Mouse (Mus musculus): Measurements from ENCODE around the gene Mlh3. TPM values are rescaled to one million over a fixed set of nuclear protein-coding genes. Genes with fewer than 3 reads are reported as not detected.
A peak's percentile ranks its signal among the peaks of the same experiment; 100 is the strongest.
"Not testable (repeated sequence)": the region's sequence is repeated elsewhere in the genome, so short reads cannot be mapped to it uniquely, and the experiment has no call there.

The Mlh3 gene
- polyA plus RNA-seq, 1 experiment from 2014 or later = 7.1 TPM

DNA sequence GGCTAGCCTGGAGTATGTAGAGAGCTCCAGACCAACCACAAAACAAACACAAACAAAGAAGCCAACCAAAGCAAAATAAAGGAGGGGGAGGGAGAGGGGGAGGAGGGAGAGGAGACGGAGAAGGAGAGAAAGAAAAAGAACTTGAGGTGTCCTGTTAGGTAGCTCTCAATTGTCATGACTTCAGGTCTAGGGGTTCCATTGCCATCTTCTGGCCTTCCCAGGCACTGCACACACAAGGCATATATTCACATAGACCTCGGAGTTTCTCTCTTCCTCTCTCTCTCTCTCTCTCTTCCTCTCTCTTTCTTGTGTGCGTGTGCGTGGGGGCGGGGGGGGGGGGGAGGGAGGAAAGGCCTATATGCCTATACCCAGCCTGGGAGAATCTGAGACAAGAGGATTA, 16.5 kb upstream of the Mlh3 start:
- Histone ChIP-seq H3K27ac (no peak overlapping the region), H3K4me1 (replicated peaks; ENCODE audit: insufficient read depth, low read length) (peaks cover 15% of the 10 kb centered on the region; the same call in 1 of the 2 replicates), H3K36me3 (ENCODE audit: insufficient read depth, low read length) (no peaks in the 10 kb centered on the region), H3K27me3 (ENCODE audit: insufficient read depth, low read length) (no peaks in the 10 kb centered on the region), H3K9me3 (replicated peaks; ENCODE audit: low read length) (no peaks in the 10 kb centered on the region), H3K9ac (ENCODE audit: low read depth, low read length) (no peak overlapping the region), H3K4me2 (ENCODE audit: low read length) (no peak overlapping the region), H3K4me3 (replicated peaks; ENCODE audit: low read depth, low read length) (no peak overlapping the region)
- ATAC-seq (replicated peaks; ENCODE audit: low FRiP score, low read depth) (no peak), DNase-seq (ENCODE audit: low spot score) (peak; percentile 78)
- TF ChIP-seq CTCF (IDR thresholded peaks at IDR 0.05; ENCODE audit: low read depth) = peak; percentile 76
- WGBS = 29% methylated on average over 2 of the region's 5 CpGs

DNA sequence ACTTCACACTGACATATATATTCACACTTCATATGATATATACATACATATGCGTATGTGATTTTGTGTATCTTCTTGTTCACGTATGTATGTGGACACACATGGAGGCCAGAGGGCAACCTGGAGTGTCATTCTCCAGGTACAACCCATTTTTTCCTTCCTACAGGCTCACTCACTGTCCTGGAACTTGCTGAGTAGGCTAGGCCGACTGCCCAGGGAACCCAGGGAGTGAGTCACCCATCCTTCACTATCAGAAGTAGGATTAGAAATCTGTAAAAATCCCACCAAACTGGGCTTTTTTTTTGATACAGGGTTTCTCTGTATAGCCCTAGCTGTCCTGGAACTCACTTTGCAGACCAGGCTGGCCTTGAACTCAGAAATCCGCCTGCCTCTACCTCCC, 14.6 kb upstream of the Mlh3 start:
- no peak for TF ChIP-seq CTCF (IDR thresholded peaks at IDR 0.05; ENCODE audit: low read depth)
- Histone ChIP-seq H3K9me3 (replicated peaks; ENCODE audit: low read length) (no peaks in the 10 kb centered on the region), H3K9ac (ENCODE audit: low read depth, low read length) (no peak overlapping the region), H3K27ac (no peak overlapping the region), H3K4me3 (replicated peaks; ENCODE audit: low read depth, low read length) (no peak overlapping the region), H3K4me1 (replicated peaks; ENCODE audit: insufficient read depth, low read length) (peaks cover 13% of the 10 kb centered on the region; the same call in 1 of the 2 replicates), H3K27me3 (ENCODE audit: insufficient read depth, low read length) (no peaks in the 10 kb centered on the region), H3K4me2 (ENCODE audit: low read length) (no peak overlapping the region), H3K36me3 (ENCODE audit: insufficient read depth, low read length) (no peaks in the 10 kb centered on the region)
- ATAC-seq (replicated peaks; ENCODE audit: low FRiP score, low read depth) (no peak), DNase-seq (ENCODE audit: low spot score) (no peak)
- WGBS = 90% methylated on average over 4 of the region's 4 CpGs

DNA sequence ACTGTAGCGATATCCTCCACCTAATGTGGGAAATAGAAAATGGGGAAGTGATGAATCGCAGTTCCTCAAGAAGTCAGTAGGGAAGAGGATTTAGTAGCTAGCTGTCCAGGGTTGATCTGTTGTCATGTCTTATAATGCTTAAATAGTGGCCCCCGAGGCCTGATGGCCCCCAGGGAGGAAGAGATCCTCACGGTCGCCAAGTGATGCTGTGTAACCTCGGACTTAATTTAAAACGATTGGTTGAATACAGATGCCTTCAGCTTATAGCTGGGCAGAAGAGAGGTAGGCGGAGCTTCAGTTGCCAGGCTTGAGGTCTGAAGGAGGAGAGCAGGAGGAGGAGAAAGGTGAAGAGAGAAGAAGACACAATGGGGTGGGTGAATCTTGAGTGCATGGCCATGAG, 13.9 kb upstream of the Mlh3 start:
- no peak overlapping the region for H3K27ac ChIP-seq
- DNase-seq (ENCODE audit: low spot score) (no peak), ATAC-seq (replicated peaks; ENCODE audit: low FRiP score, low read depth) (no peak)
- H3K4me1 ChIP-seq (replicated peaks; ENCODE audit: insufficient read depth, low read length) = peaks cover 13% of the 10 kb centered on the region; the same call in 1 of the 2 replicates
- no peak overlapping the region for H3K9ac ChIP-seq (ENCODE audit: low read depth, low read length)
- no peaks in the 10 kb centered on the region for H3K9me3 ChIP-seq (replicated peaks; ENCODE audit: low read length)
- WGBS = 66% methylated on average over 8 of the region's 8 CpGs
- H3K36me3 ChIP-seq (ENCODE audit: insufficient read depth, low read length) = no peaks in the 10 kb centered on the region
- H3K27me3 ChIP-seq (ENCODE audit: insufficient read depth, low read length) = no peaks in the 10 kb centered on the region
- H3K4me2 ChIP-seq (ENCODE audit: low read length) = no peak overlapping the region
- no peak overlapping the region for H3K4me3 ChIP-seq (replicated peaks; ENCODE audit: low read depth, low read length)
- TF ChIP-seq CTCF (IDR thresholded peaks at IDR 0.05; ENCODE audit: low read depth) = no peak

DNA sequence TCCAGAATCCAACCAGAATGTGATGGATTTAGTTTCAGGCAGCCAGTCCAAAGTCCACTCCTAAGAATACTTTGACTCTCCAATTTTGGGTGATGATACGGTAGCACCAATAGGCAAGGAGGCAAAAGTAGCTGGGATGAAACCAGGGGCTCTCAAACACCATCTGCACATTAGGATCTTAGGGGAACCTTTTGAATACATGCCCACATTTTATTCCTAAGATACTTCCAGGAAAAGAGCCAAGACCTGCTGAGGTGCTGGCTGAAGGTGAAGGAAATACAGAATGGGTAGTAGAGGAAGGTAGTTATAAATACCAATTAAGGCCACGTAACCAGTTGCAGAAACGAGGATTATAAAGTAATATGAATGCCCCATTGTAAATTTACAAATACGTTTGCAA, 11.4 kb upstream of the Mlh3 start:
- H3K4me2 ChIP-seq (ENCODE audit: low read length); H3K27ac ChIP-seq; H3K27me3 ChIP-seq (ENCODE audit: insufficient read depth, low read length); H3K4me3 ChIP-seq (replicated peaks; ENCODE audit: low read depth, low read length); H3K36me3 ChIP-seq (ENCODE audit: insufficient read depth, low read length); ATAC-seq (replicated peaks; ENCODE audit: low FRiP score, low read depth); DNase-seq (ENCODE audit: low spot score); H3K4me1 ChIP-seq (replicated peaks; ENCODE audit: insufficient read depth, low read length); H3K9me3 ChIP-seq (replicated peaks; ENCODE audit: low read length); H3K9ac ChIP-seq (ENCODE audit: low read depth, low read length): not testable (repeated sequence)
- 94% methylated on average over 1 of the region's 4 CpGs for WGBS

DNA sequence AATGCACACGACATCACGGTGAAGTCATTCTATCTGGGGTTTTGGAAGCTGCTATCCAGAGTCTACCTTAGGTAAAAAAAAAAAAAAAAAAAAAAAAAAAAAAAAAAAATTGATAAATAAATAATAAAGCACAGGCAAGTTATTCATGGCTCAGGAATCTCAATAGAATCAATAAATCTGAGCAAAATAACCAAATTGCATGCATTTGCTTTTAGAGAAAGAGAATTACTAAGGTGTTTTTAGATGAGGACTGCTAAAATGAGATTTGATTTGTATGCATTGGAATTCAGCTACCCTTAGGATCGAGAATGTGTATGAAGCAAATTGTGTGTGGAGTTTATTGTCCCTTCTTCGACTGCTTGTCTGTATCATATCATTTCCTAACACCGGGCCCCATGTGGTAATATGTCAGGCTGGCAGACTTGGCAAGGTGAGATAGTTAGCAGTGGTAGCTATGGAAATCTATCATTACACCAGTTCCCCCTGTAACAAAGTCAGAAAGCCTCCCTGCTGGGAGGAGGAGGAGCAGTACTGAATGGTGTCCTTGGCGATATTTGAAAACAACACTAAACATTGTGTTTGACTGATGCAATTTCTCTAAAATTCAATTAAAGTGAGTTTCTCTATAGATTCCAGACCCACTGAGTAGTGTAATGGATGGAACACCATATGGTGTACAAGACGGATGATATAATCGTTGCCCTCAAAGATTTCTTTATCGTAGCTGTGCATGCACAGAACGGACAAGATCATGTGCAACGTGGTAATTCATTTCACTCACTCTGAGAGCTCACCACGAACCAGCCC, 10.6 kb upstream of the Mlh3 start:
- no peak for TF ChIP-seq CTCF (IDR thresholded peaks at IDR 0.05; ENCODE audit: low read depth)
- Histone ChIP-seq H3K4me3 (replicated peaks; ENCODE audit: low read depth, low read length) (no peak overlapping the region), H3K4me2 (ENCODE audit: low read length) (peak overlapping the region; percentile 94), H3K4me1 (replicated peaks; ENCODE audit: insufficient read depth, low read length) (peaks cover 5% of the 10 kb centered on the region; the same call in 1 of the 2 replicates), H3K27ac (no peak overlapping the region), H3K9me3 (replicated peaks; ENCODE audit: low read length) (no peaks in the 10 kb centered on the region), H3K36me3 (ENCODE audit: insufficient read depth, low read length) (no peaks in the 10 kb centered on the region), H3K27me3 (ENCODE audit: insufficient read depth, low read length) (no peaks in the 10 kb centered on the region), H3K9ac (ENCODE audit: low read depth, low read length) (no peak overlapping the region)
- no peak for ATAC-seq (replicated peaks; ENCODE audit: low FRiP score, low read depth)
- WGBS = 70% methylated on average over 12 of the region's 12 CpGs
- DNase-seq (ENCODE audit: low spot score) = no peak

DNA sequence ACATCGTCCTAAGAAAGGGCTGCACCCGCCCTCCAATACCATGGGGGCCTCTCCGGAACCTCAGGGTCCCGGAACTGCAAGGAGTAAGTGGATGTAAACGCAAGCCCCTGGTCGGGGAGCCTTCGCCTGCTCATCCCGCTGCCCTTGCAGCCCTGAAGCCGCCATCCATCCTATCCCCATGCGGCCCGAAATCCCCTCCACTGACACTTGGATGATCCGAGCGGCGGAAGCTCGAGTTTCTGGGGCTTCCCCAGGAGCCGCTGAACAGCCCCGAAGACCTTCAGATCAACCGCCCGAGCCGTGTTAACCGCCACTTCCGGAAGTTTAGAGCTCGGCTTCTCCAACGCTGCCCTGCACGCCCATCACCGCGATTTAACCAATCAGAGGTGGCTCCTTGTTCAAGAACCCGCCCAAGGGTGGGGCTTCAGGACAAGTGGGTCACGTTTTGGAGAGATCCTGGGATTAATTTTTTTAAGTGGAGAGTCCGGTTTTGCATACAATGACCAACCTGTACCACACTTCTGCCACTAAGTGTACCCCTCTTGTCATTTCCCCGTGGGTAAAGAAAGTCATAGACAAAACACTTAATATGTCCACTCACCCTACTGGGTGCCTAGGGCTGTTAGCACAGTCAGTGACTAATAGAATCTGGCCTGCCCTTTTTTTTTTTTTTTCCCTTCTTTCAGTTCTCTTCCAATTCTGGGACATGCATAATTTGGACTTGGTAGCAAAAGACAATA, 9.9 kb upstream of the Mlh3 start:
- Histone ChIP-seq H3K4me3 (replicated peaks; ENCODE audit: low read depth, low read length) (peak overlapping the region; percentile 89), H3K4me2 (ENCODE audit: low read length) (peak overlapping the region; percentile 94), H3K27me3 (ENCODE audit: insufficient read depth, low read length) (no peaks in the 10 kb centered on the region), H3K9ac (ENCODE audit: low read depth, low read length) (peak overlapping the region; percentile 84), H3K9me3 (replicated peaks; ENCODE audit: low read length) (no peaks in the 10 kb centered on the region), H3K36me3 (ENCODE audit: insufficient read depth, low read length) (no peaks in the 10 kb centered on the region), H3K4me1 (replicated peaks; ENCODE audit: insufficient read depth, low read length) (peaks cover 5% of the 10 kb centered on the region; the same call in 1 of the 2 replicates), H3K27ac (peak overlapping the region; percentile 71; the same call in 1 of the 2 replicates)
- ATAC-seq (replicated peaks; ENCODE audit: low FRiP score, low read depth) (peak; percentile 94), DNase-seq (ENCODE audit: low spot score) (peak; percentile 98)
- WGBS = 0% methylated on average over 31 of the region's 31 CpGs
- TF ChIP-seq CTCF (IDR thresholded peaks at IDR 0.05; ENCODE audit: low read depth) = peak; percentile 9; the same call in 1 of the 2 replicates
